Mouse (Mus musculus) embryonic facial prominence, embryonic 12.5 days (tissue): ENCODE results near the gene Ccdc146. TPM values are rescaled to one million over a fixed set of nuclear protein-coding genes. Genes with fewer than 3 reads are reported as not detected.

Experiments used
- ATAC-seq: fragments of 200-750 bp; cut with Nextera tagmentation; 2 replicates; pipeline ENCODE4 v1.8.0; 2017; ENCODE audit not compliant: insufficient number of reproducible peaks, insufficient read depth, low FRiP score, low TSS enrichment
- H3K27ac ChIP-seq: fragments of 300-500 bp; sonication (generic); 2 replicates; pipeline ENCODE4 v1.5.1; 2016; ENCODE audit warnings: mild to moderate bottlenecking
- H3K27me3 ChIP-seq: fragments of 300-500 bp; sonication (generic); 2 replicates; pipeline ENCODE4 v1.6.1; 2016; ENCODE audit warnings: mild to moderate bottlenecking, moderate library complexity
- H3K36me3 ChIP-seq: fragments of 300-500 bp; sonication (generic); 2 replicates; pipeline ENCODE4 v1.6.1; 2016; ENCODE audit warnings: mild to moderate bottlenecking
- H3K4me1 ChIP-seq: fragments of 300-500 bp; sonication (generic); 2 replicates; pipeline ENCODE4 v1.6.1; 2016
- H3K4me2 ChIP-seq: fragments of 300-500 bp; sonication (generic); replicated peaks from 2 replicates; pipeline ENCODE4 v1.6.1; 2016; ENCODE audit warnings: mild to moderate bottlenecking, moderate library complexity
- H3K4me3 ChIP-seq: fragments of 300-500 bp; sonication (generic); 2 replicates; pipeline ENCODE4 v1.5.1; 2016; ENCODE audit warnings: mild to moderate bottlenecking
- H3K9ac ChIP-seq: fragments of 300-500 bp; sonication (generic); 2 replicates; pipeline ENCODE4 v1.6.1; 2016; ENCODE audit warnings: mild to moderate bottlenecking, moderate library complexity
- H3K9me3 ChIP-seq: fragments of 300-500 bp; sonication (generic); 2 replicates; pipeline ENCODE4 v1.6.1; 2016; ENCODE audit warnings: mild to moderate bottlenecking, moderate library complexity
- WGBS: fragments of 180-500 bp; shearing (Covaris S2); methylation state at CpG from one replicate; pipeline ENCODE4 v1.1.7; 2016; 5-methylcytosine and 5-hydroxymethylcytosine counted together
- polyA plus RNA-seq: library from polyadenylated mRNA; unstranded; fragments of >200 nt; fragmentation: Nextera tagmentation; extraction: Ambion mirVana; gene quantifications from 2 replicates; pipeline ENCODE4 v1.2.1, GENCODE M21; 2016

Ccdc146 gene
- polyA plus RNA-seq, 1 experiment from 2014 or later: not detected

DNA sequence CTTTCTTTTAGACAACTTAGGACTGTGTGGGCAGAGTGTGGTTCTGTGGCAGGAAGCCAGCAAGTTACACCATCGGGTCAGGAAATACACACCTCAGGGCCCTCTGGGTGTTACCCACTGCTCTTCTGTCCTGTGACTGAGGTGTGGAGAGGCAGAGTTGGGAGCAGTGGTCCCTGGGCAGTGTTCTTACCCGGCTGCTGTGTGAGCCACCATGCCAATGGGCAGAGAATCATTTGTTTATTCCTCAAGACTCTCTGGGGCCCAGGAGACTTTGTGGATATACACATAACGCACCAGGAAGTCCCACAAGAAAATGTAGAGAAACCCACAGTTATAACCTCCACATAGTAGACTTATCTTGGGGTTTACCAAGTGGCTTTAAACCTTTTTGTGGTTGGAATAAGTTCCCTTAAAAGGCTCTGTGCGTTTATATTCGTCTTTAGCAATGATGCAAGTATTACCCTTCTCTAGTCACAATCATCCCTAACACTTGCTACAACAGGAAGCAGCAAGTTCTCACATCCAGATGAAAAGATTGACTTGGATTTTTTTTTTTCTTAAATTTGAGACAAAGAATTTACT, 168.8 kb downstream of the Ccdc146 start:
- no peak overlapping the region for H3K27ac ChIP-seq
- no peak overlapping the region for H3K4me3 ChIP-seq
- H3K9ac ChIP-seq: no peak overlapping the region
- no peaks in the 10 kb centered on the region for H3K27me3 ChIP-seq
- no peaks in the 10 kb centered on the region for H3K36me3 ChIP-seq
- WGBS: 75% methylated on average over 5 of the region's 5 CpGs
- no peaks in the 10 kb centered on the region for H3K9me3 ChIP-seq
- no peak for ATAC-seq
- no peaks in the 10 kb centered on the region for H3K4me1 ChIP-seq
- H3K4me2 ChIP-seq: no peak overlapping the region

DNA sequence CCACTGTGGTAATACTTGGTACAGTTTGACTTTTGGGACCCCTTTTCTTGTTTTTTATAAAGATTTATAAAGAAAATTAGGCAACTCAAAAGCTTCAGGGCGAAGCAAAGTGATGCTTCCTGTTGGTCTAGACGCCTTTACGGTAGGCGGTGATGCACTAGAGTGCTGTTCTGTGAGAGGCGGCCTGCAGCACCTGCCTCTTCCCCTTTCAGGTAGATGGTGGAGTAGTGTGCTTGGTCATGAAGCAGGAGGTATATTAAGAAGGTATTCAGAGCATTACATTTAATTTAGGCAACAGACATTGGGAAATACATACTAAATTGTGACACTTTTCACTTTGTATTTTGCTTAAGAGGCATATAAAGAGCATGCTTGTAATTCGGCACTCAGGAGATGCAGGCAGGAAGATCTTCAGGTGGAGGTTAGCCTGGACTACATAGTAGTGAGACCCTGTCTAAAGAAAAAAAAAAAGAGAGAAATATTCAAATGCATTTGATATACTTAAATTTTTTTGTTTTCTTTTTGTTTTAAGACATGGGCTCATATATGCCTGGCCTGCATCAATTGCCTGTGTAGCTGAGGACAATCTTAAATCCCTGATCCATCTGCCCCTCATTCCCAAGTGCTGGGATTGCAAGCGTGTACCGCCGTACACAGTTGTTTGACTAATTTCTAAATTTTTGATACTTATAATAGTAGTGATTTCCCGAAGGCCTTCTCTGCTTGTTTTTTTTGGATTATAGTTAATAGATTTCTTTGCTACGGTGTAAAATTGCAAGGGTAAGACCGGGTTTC, 169.5 kb downstream of the Ccdc146 start:
- Histone ChIP-seq H3K9ac (no peak overlapping the region), H3K36me3 (no peaks in the 10 kb centered on the region), H3K9me3 (no peaks in the 10 kb centered on the region), H3K27me3 (no peaks in the 10 kb centered on the region), H3K4me3 (no peak overlapping the region), H3K4me1 (no peaks in the 10 kb centered on the region), H3K27ac (no peak overlapping the region), H3K4me2 (no peak overlapping the region)
- no peak for ATAC-seq
- 84% methylated on average over 12 of the region's 12 CpGs for WGBS

DNA sequence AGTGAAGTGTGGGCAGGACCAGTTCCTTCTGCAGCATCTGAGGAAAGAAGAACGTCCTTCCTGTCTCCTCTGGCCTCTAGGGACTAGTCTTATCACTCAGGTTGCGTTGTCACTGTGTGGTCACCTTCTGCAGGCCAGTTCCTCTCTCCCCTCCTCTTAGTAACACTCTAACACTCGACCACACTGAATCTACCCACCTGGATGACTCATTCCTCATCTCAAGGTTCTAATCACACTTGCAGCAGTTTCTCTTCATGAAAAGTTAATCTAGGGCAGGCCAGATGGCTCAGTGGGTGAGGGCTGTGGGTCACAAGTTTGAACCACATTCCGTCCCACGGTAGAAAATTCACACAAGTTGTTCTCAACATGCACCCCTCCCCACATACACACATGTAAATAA, 175.6 kb downstream of the Ccdc146 start:
- H3K27me3 ChIP-seq: no peaks in the 10 kb centered on the region
- no peak overlapping the region for H3K27ac ChIP-seq
- no peaks in the 10 kb centered on the region for H3K4me1 ChIP-seq
- 0 out of 2 replicates have a peak, but pooled peaks cover 2% of the 10 kb centered on the region for H3K9me3 ChIP-seq
- H3K4me3 ChIP-seq: no peak overlapping the region
- WGBS: 76% methylated on average over 5 of the region's 5 CpGs
- no peak for ATAC-seq
- no peak overlapping the region for H3K4me2 ChIP-seq
- no peak overlapping the region for H3K9ac ChIP-seq
- H3K36me3 ChIP-seq: no peaks in the 10 kb centered on the region

DNA sequence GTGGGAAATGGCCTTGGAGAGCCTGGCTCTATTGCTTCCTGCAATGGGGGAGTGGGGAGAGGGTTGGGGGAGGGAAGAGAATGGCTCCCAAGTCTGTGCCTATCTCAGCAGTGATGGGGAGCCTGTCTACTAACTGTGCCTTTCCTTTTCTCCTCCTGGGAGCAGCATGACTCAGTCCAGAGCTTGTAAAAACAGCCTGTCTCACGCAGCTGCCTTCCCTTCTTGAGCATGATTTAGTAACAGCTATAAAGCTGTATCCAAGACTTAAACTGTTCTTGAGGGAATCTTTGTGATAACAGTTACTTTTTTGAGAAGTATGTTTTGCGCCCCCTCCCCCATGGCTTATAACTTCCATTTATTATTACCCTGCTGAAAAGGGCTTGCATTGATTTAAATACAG, 176.6 kb downstream of the Ccdc146 start:
- Histone ChIP-seq H3K27me3 (no peaks in the 10 kb centered on the region), H3K4me2 (no peak overlapping the region), H3K9me3 (0 out of 2 replicates have a peak, but pooled peaks cover 5% of the 10 kb centered on the region), H3K27ac (no peak overlapping the region), H3K4me1 (no peaks in the 10 kb centered on the region), H3K9ac (no peak overlapping the region), H3K36me3 (no peaks in the 10 kb centered on the region), H3K4me3 (no peak overlapping the region)
- WGBS: 86% methylated on average over 2 of the region's 2 CpGs
- no peak for ATAC-seq

DNA sequence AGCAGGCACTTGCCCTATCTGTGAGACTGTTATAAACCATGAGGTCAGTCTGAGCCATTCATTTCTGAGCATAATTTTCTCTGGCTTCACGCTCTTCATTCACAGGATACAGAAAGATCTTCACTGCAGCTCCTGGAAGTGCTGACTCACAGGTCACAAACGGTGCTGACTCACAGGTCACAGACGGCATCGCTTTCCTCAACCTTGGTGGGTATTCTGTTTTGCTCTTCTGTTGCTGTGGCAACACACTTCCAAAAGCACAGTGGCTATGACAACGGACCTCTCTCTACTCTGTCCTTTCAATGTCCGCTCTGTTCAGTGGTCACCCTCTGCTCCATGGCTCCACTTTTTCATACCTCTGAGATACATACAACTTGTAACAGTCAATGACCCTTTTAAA, 177.7 kb downstream of the Ccdc146 start:
- H3K4me3 ChIP-seq: no peak overlapping the region
- no peak for ATAC-seq
- no peaks in the 10 kb centered on the region for H3K36me3 ChIP-seq
- H3K4me2 ChIP-seq: no peak overlapping the region
- no peaks in the 10 kb centered on the region for H3K4me1 ChIP-seq
- H3K9ac ChIP-seq: no peak overlapping the region
- H3K9me3 ChIP-seq: 0 out of 2 replicates have a peak, but pooled peaks cover 5% of the 10 kb centered on the region
- WGBS: 83% methylated on average over 6 of the region's 6 CpGs
- H3K27me3 ChIP-seq: no peaks in the 10 kb centered on the region
- no peak overlapping the region for H3K27ac ChIP-seq

DNA sequence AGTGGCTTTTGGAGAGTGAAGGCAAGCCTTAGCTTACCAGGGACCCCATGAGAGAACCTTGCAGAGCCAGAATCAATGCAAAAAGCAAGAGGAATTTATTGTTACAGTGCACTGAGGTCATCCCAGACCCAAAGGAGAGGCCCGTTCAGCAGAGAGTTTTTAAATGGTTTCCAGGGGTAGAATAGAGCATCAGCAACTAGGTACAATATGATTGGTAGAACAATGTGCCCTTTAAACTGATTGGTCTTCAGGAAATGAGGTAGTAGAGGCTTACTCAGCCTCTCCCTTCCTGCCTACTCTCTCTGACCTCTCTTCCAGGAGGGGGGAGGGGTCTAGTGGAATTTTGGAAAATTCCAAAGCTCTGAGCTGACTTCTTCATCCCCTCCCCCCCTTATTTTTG, 179.2 kb downstream of the Ccdc146 start:
- ATAC-seq: no peak
- no peak overlapping the region for H3K9ac ChIP-seq
- H3K4me1 ChIP-seq: no peaks in the 10 kb centered on the region
- H3K36me3 ChIP-seq: no peaks in the 10 kb centered on the region
- H3K27me3 ChIP-seq: no peaks in the 10 kb centered on the region
- no peak overlapping the region for H3K4me2 ChIP-seq
- 0 out of 2 replicates have a peak, but pooled peaks cover 5% of the 10 kb centered on the region for H3K9me3 ChIP-seq
- H3K4me3 ChIP-seq: no peak overlapping the region
- WGBS: 77% methylated on average over 1 of the region's 1 CpGs
- H3K27ac ChIP-seq: no peak overlapping the region

DNA sequence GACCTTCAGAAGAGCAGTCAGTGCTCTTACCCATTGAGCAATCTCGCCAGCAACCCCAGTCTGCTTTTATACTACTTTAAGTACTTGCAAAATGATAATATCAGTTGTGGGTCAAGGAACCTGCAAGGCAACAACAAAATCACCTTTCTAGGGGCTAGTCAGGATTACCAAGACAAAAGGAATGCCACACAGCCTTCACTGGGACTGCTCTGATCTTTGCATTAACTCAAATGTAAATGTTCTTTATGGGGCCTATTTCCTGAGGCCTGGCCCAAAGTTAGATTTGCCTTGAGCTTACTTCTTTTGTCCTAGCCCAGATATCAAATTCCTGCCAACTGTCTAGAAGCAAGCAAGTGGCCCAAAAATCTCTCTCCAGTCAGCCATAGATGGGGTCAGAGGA, 179.9 kb downstream of the Ccdc146 start:
- 79% methylated on average over 1 of the region's 1 CpGs for WGBS
- no peaks in the 10 kb centered on the region for H3K27me3 ChIP-seq

More for the DNA sequence above, 179.9 kb downstream of the Ccdc146 start:
- Histone ChIP-seq H3K4me3 (no peak overlapping the region), H3K9me3 (0 out of 2 replicates have a peak, but pooled peaks cover 5% of the 10 kb centered on the region), H3K36me3 (no peaks in the 10 kb centered on the region), H3K9ac (no peak overlapping the region), H3K4me2 (no peak overlapping the region), H3K4me1 (no peaks in the 10 kb centered on the region), H3K27ac (no peak overlapping the region)
- no peak for ATAC-seq

Other genes starting within 250 kb of the Ccdc146 start
- gene Gsap, start 238.4 kb downstream of the Ccdc146 start, polyA plus RNA-seq: 1.8 and 2.0 TPM in 2 replicates
- gene Fgl2, start 52.0 kb downstream of the Ccdc146 start, polyA plus RNA-seq: 0.64 and 0.81 TPM in 2 replicates
- gene Fam185a, start 281 bp upstream of the Ccdc146 start, polyA plus RNA-seq: 5.3 and 5.7 TPM in 2 replicates
- 85.1 and 88.5 TPM in 2 replicates for gene Lrrc17, start 118.9 kb upstream of the Ccdc146 start, polyA plus RNA-seq
- 0.09 and 0.10 TPM in 2 replicates for gene Fbxl13, start 221.0 kb upstream of the Ccdc146 start, polyA plus RNA-seq
- 58.2 and 58.4 TPM in 2 replicates for gene Armc10, start 221.1 kb upstream of the Ccdc146 start, polyA plus RNA-seq